Mouse (Mus musculus) kidney, postnatal 0 days (tissue): ENCODE data around the gene Mmp10. TPM values are rescaled to one million over a fixed set of nuclear protein-coding genes. Genes with fewer than 3 reads are reported as not detected.

Experiments used
- ATAC-seq: fragments of 200-750 bp; cut with Nextera tagmentation; replicated peaks from 2 replicates; pipeline ENCODE4 v1.8.0; 2017; ENCODE audit warnings: low read depth, moderate number of reproducible peaks, moderate TSS enrichment, moderate library complexity; ENCODE audit not compliant: low FRiP score
- DNase-seq: peaks from one replicate; pipeline ENCODE4 v3.0.0-alpha.2; 2016; ENCODE audit warnings: low spot score
- H3K27ac ChIP-seq: fragments of 300-500 bp; sonication (generic); 2 replicates; pipeline ENCODE4 v1.5.1; 2014; ENCODE audit warnings: mild to moderate bottlenecking
- H3K27me3 ChIP-seq: fragments of 300-500 bp; sonication (generic); 2 replicates; pipeline ENCODE4 v1.6.1; 2014; ENCODE audit warnings: low read length, mixed read lengths; ENCODE audit not compliant: insufficient read depth
- H3K36me3 ChIP-seq: fragments of 300-500 bp; sonication (generic); 2 replicates; pipeline ENCODE4 v1.6.1; 2014; ENCODE audit warnings: low read length, mixed read lengths; ENCODE audit not compliant: insufficient read depth
- H3K4me1 ChIP-seq: fragments of 300-500 bp; sonication (generic); replicated peaks from 2 replicates; pipeline ENCODE4 v1.6.1; 2014; ENCODE audit warnings: antibody characterized with exemption, low read length, mixed read lengths; ENCODE audit not compliant: insufficient read depth
- H3K4me2 ChIP-seq: fragments of 300-500 bp; sonication (generic); 2 replicates; pipeline ENCODE4 v1.6.1; 2014; ENCODE audit warnings: mild to moderate bottlenecking, low read length, moderate library complexity, mixed read lengths
- H3K4me3 ChIP-seq: fragments of 300-500 bp; sonication (generic); replicated peaks from 2 replicates; pipeline ENCODE4 v1.5.1; 2014; ENCODE audit warnings: low read depth, low read length
- H3K9ac ChIP-seq: fragments of 300-500 bp; sonication (generic); 2 replicates; pipeline ENCODE4 v1.6.1; 2014; ENCODE audit warnings: low read depth, low read length
- H3K9me3 ChIP-seq: fragments of 300-500 bp; sonication (generic); replicated peaks from 2 replicates; pipeline ENCODE4 v1.6.1; 2016; ENCODE audit warnings: low read length, inconsistent platforms, mixed read lengths
- CTCF ChIP-seq: IDR thresholded peaks from 2 replicates; pipeline ENCODE4 v1.5.1; 2016; ENCODE audit warnings: antibody characterized with exemption, low read depth, mild to moderate bottlenecking, moderate library complexity
- WGBS: fragments of 180-500 bp; shearing (Covaris S2); extraction: QIAGEN DNeasy Blood & Tissue Kit; methylation state at CpG from one replicate; pipeline ENCODE4 v1.1.7; 2014; 5-methylcytosine and 5-hydroxymethylcytosine counted together
- polyA plus RNA-seq: library from polyadenylated mRNA; unstranded; fragments of >200 nt; fragmentation: Nextera tagmentation; extraction: Ambion mirVana; gene quantifications from 2 replicates; pipeline ENCODE4 v1.2.1, GENCODE M21; 2015

Mmp10 gene
- polyA plus RNA-seq, 1 experiment from 2014 or later = 0.07 TPM

DNA sequence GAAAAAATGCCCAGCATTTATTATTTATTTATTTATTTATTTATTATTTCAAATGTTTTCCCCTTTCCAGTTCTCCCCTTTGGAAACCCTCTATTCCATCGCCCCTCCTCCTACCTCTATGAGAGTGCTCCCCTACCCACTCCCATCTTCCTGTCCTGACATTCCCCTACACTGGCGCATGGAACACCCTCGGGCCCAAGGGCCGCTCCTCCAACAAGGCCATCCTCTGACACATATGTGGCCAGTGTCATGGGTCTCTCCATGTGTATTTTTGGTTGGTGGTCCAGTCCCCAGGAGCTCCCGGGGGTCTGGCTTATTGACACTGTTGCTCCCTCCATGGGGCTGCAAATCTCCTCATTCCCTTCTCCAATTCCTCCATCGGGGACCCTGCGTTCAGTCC is 43.8 kb downstream of the Mmp10 start:
- no peaks in the 10 kb centered on the region for H3K9me3 ChIP-seq
- ATAC-seq = no peak
- H3K4me3 ChIP-seq = no peak overlapping the region
- H3K27ac ChIP-seq = no peak overlapping the region
- no peak overlapping the region for H3K4me2 ChIP-seq
- no peak for DNase-seq
- H3K36me3 ChIP-seq = no peaks in the 10 kb centered on the region
- no peaks in the 10 kb centered on the region for H3K27me3 ChIP-seq
- 90% methylated on average over 7 of the region's 7 CpGs for WGBS
- no peak overlapping the region for H3K9ac ChIP-seq
- no peaks in the 10 kb centered on the region for H3K4me1 ChIP-seq
- no peak for TF ChIP-seq CTCF

DNA sequence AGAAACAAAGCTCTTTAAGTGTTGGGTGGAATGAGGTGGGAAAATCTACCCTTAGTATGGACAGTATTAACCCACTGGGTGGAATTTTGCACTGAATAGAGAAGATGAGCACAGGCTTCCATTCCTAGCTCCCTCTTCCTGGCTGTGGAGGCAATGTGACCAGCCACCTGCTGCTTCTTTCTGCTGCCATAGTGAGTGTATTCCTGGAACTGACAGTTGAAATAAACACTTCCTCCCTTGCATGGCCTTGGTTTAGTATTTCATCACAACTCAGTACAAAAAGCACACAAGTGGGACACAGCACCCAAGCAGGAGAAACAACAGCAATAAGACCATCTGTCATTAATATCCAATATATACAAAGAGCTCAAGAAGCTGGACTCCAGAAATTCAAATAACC is 49.8 kb downstream of the Mmp10 start:
- H3K4me2 ChIP-seq = no peak overlapping the region
- H3K9ac ChIP-seq = no peak overlapping the region
- TF ChIP-seq CTCF = no peak
- H3K27ac ChIP-seq = no peak overlapping the region
- no peaks in the 10 kb centered on the region for H3K4me1 ChIP-seq
- no peaks in the 10 kb centered on the region for H3K27me3 ChIP-seq
- no peak overlapping the region for H3K4me3 ChIP-seq
- no peaks in the 10 kb centered on the region for H3K36me3 ChIP-seq
- ATAC-seq (no peak), DNase-seq (no peak)
- no peaks in the 10 kb centered on the region for H3K9me3 ChIP-seq

- H3K27ac ChIP-seq = no peak overlapping the region
- H3K4me2 ChIP-seq = no peak overlapping the region
- ATAC-seq (no peak), DNase-seq (no peak)
- no peaks in the 10 kb centered on the region for H3K36me3 ChIP-seq
- no peak overlapping the region for H3K4me3 ChIP-seq
- no peaks in the 10 kb centered on the region for H3K4me1 ChIP-seq
- TF ChIP-seq CTCF = no peak
- H3K9me3 ChIP-seq = no peaks in the 10 kb centered on the region
- H3K27me3 ChIP-seq = no peaks in the 10 kb centered on the region
- WGBS = 64% methylated on average over 3 of the region's 3 CpGs
- no peak overlapping the region for H3K9ac ChIP-seq
Observed at GRCm38 (mm10) chr9:7553536-7553935, 51.4 kb downstream of the Mmp10 start.

DNA sequence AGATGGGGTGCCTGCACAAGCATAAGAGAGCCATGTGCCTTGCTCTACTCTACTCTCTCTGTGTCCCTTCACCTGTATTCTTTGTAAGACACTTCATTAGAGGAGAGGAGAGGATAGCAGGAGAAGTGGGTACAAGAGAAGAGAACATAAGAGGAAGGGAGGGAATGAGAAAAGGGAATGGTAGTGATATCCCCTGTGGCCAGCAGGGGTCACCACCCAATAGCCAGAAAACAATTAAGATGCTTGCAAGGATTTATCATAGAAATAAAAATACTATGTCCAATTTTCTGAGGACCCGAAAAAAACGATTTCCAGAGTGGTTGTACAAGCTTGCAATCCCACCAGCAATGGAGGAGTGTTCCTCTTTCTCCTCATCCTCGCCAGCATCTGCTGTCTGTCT is 52.2 kb downstream of the Mmp10 start:
- H3K27ac ChIP-seq = no peak overlapping the region
- WGBS = 42% methylated on average over 3 of the region's 3 CpGs
- H3K4me1 ChIP-seq = no peaks in the 10 kb centered on the region
- H3K9ac ChIP-seq = no peak overlapping the region
- H3K27me3 ChIP-seq = no peaks in the 10 kb centered on the region
- H3K9me3 ChIP-seq = no peaks in the 10 kb centered on the region
- no peaks in the 10 kb centered on the region for H3K36me3 ChIP-seq
- peak; percentile 53 for DNase-seq
- TF ChIP-seq CTCF = peak; percentile 68
- no peak for ATAC-seq
- no peak overlapping the region for H3K4me3 ChIP-seq
- H3K4me2 ChIP-seq = no peak overlapping the region

GRCm38 (mm10) chr9:7558221-7559017 is 56.3 kb downstream of the Mmp10 start, which contains the start of gene Mmp8:
Gene Mmp8, plus strand, starts transcription at chr9:7558456.
- Histone ChIP-seq H3K4me3 (no peak within 1 kb of the TSS), H3K4me1 (no peaks in the 10 kb centered on the region), H3K27ac (no peak within 1 kb of the TSS), H3K9ac (no peak within 1 kb of the TSS), H3K9me3 (no peaks in the 10 kb centered on the region), H3K27me3 (no peaks in the 10 kb centered on the region), H3K36me3 (no peaks in the 10 kb centered on the region), H3K4me2 (no peak within 1 kb of the TSS)
- no peak for ATAC-seq
- DNase-seq = no peak
- no peak for TF ChIP-seq CTCF
- WGBS = 65% methylated on average over 8 of the region's 8 CpGs

Other genes starting within 250 kb of the Mmp10 start
- 0.18 and 0.33 TPM in 2 replicates for gene Mmp13, start 229.8 kb upstream of the Mmp10 start, polyA plus RNA-seq
- gene Mmp12, start 158.0 kb upstream of the Mmp10 start, polyA plus RNA-seq = 0.06 TPM in 1 of 2 replicates, not detected in the other
- not detected in 2 replicates for gene Mmp1b, start 114.3 kb upstream of the Mmp10 start, polyA plus RNA-seq
- not detected in 2 replicates for gene Mmp3, start 56.5 kb upstream of the Mmp10 start, polyA plus RNA-seq
- 0.86 and 1.3 TPM in 2 replicates for gene Mmp8, start 56.1 kb downstream of the Mmp10 start, polyA plus RNA-seq
- gene Mmp27, start 69.0 kb downstream of the Mmp10 start, polyA plus RNA-seq = not detected in 2 replicates
- 0.13 and 0.20 TPM in 2 replicates for gene Mmp20, start 125.9 kb downstream of the Mmp10 start, polyA plus RNA-seq
- gene Mmp7, start 189.7 kb downstream of the Mmp10 start, polyA plus RNA-seq = 0.32 TPM in 1 of 2 replicates, not detected in the other